ENCODE assay signal across 14 mouse cellular contexts in genomic region chr7:141578943-141579342, GRCm38 (mm10). TPM values are rescaled to one million over a fixed set of nuclear protein-coding genes. Genes with fewer than 3 reads are reported as not detected.
A peak's percentile ranks its signal among the peaks of the same experiment; 100 is the strongest.
DNase-seq lines count a peak whose midpoint lies in the region; ATAC-seq and TF ChIP-seq lines count a peak whose summit lies in the region.
"Had no signal": no experiment of that assay in that cellular context is flagged by ENCODE, and none has a peak within 500 bp of the region (broad histone marks: within the 10 kb centered on the region; RNA-seq: fewer than 3 reads in every experiment).

No protein-coding gene starts in this region.

- H3K36me3 ChIP-seq in liver, postnatal 0 days (replicated peaks; ENCODE audit: insufficient read depth, low read length): no peaks in the 10 kb centered on the region; the same call in none of the 2 replicates
- H3K36me3 ChIP-seq: limb, embryonic 13.5 days had no signal

- H3K27me3 ChIP-seq in liver, postnatal 0 days (ENCODE audit: insufficient read depth, low read length): no peaks in the 10 kb centered on the region
- H3K27me3 ChIP-seq: limb, embryonic 13.5 days had no signal

- H3K27ac ChIP-seq in liver, postnatal 0 days (ENCODE audit: low read depth): peak overlapping the region; percentile 45
- H3K27ac ChIP-seq: hindbrain, embryonic 10.5 days; limb, embryonic 13.5 days had no signal

- TF ChIP-seq EP300 in liver, postnatal 0 days (IDR thresholded peaks at IDR 0.05; ENCODE audit: low read depth): no peak

- H3K4me2 ChIP-seq in liver, postnatal 0 days (ENCODE audit: low read depth, low read length): no peak overlapping the region
- H3K4me2 ChIP-seq: limb, embryonic 13.5 days had no signal

- H3K9me3 ChIP-seq in liver, postnatal 0 days (ENCODE audit: low read length): no peaks in the 10 kb centered on the region
- H3K9me3 ChIP-seq: hindbrain, embryonic 10.5 days; limb, embryonic 13.5 days had no signal

- DNase-seq in 416B (ENCODE audit: low read depth) (peak; percentile 41), A20 (ENCODE audit: low read depth, low spot score) (peak; percentile 75)
- no peak for DNase-seq in liver, postnatal 0 days
- no peak for DNase-seq in frontal cortex, postnatal 36 days (ENCODE audit: low spot score in 2 of 2)
- no peak for DNase-seq in cerebellum, postnatal 36 days
- no peak for DNase-seq in retina, embryonic 14.5 days (ENCODE audit: low spot score)
- DNase-seq: kidney, adult 8-10 months; layer of hippocampus, adult 9-11 months; lung, postnatal 4 days; retina, postnatal 1 day had no signal

- no peak overlapping the region for H3K4me3 ChIP-seq in liver, postnatal 0 days (ENCODE audit: low read depth, low read length)
- H3K4me3 ChIP-seq: erythroblast, embryonic 14.5 days; hindbrain, embryonic 10.5 days; limb, embryonic 13.5 days had no signal

- WGBS in liver, postnatal 0 days (ENCODE audit: insufficient replicate concordance): 69% methylated on average over 2 of the region's 2 CpGs

- peaks cover 49% of the 10 kb centered on the region for H3K4me1 ChIP-seq in liver, postnatal 0 days (ENCODE audit: insufficient read depth)
- H3K4me1 ChIP-seq: hindbrain, embryonic 10.5 days had no signal

- no peak overlapping the region for H3K9ac ChIP-seq in liver, postnatal 0 days (replicated peaks)
- H3K9ac ChIP-seq: limb, embryonic 13.5 days had no signal

- peak; percentile 47 for ATAC-seq in common myeloid progenitor, adult 5-6 weeks (replicated peaks; ENCODE audit: low read depth, poor library complexity, severe bottlenecking)
- no peak for ATAC-seq in liver, postnatal 0 days

- TF ChIP-seq CTCF in liver, postnatal 0 days (IDR thresholded peaks at IDR 0.05; ENCODE audit: low read depth): no peak

RNA-seq across cellular contexts. Expression of gene Ap2a2, which starts 17.0 kb away (rescaled TPM):
- total RNA-seq in common myeloid progenitor, adult 5-6 weeks (2017): 26.6 and 27.8 TPM in 2 replicates
- 27.8 and 33.8 TPM in 2 replicates for polyA plus RNA-seq in liver, postnatal 0 days (2015; fragmentation: Nextera tagmentation; extraction: Ambion mirVana)

RNA-seq across cellular contexts. Expression of gene Chid1, which starts 39.3 kb away (rescaled TPM):
- 25.4 and 27.5 TPM in 2 replicates for total RNA-seq in common myeloid progenitor, adult 5-6 weeks (2017)
- polyA plus RNA-seq in liver, postnatal 0 days (2015; fragmentation: Nextera tagmentation; extraction: Ambion mirVana): 12.6 and 14.7 TPM in 2 replicates

Comparison
In these comparisons a context has a peak if more than half of its experiments do, and no peak if none do; other contexts are left out.
1. DNase-seq: peak in 416B (single experiment) and A20 (single experiment); none in liver, postnatal 0 days (single experiment), frontal cortex, postnatal 36 days (0 of 2), cerebellum, postnatal 36 days (0 of 2) and retina, embryonic 14.5 days (single experiment).